Mouse (Mus musculus) heart, postnatal 0 days (tissue): Measurements from ENCODE around the gene Rnf169.
"Not testable (repeated sequence)": the region's sequence is repeated elsewhere in the genome, so short reads cannot be mapped to it uniquely, and the experiment has no call there.

ENCODE experiments used
- CTCF ChIP-seq: IDR thresholded peaks from 2 replicates; pipeline ENCODE4 v1.5.1; 2016; ENCODE audit warnings: antibody characterized with exemption, control low read depth, low read depth
- EP300 ChIP-seq: IDR thresholded peaks from 2 replicates; pipeline ENCODE4 v1.6.1; 2016; ENCODE audit warnings: antibody characterized with exemption, low read depth

- TF ChIP-seq CTCF, EP300: not testable (repeated sequence)
Measured at GRCm38 (mm10) chr7:99945012-99945411, 35.2 kb downstream of the Rnf169 start.
